Comparison of ENCODE assay signal across 9 mouse cellular contexts in genomic region chr13:119599066-119599465, GRCm38 (mm10). TPM values are rescaled to one million over a fixed set of nuclear protein-coding genes. Genes with fewer than 3 reads are reported as not detected.
DNase-seq lines count a peak whose midpoint lies in the region; ATAC-seq and TF ChIP-seq lines count a peak whose summit lies in the region.
"Not testable (repeated sequence)": the region's sequence is repeated elsewhere in the genome, so short reads cannot be mapped to it uniquely, and the experiment has no call there.
"Had no signal": no experiment of that assay in that cellular context is flagged by ENCODE, and none has a peak within 500 bp of the region (broad histone marks: within the 10 kb centered on the region; RNA-seq: fewer than 3 reads in every experiment).

No protein-coding gene starts in this region.

- not testable (repeated sequence) for TF ChIP-seq CTCF in left cerebral cortex, adult 2 months (IDR thresholded peaks at IDR 0.05)

- intact Hi-C loops in left cerebral cortex, adult 2 months (cut with DNase I) = not testable (repeated sequence)

- H3K27ac ChIP-seq in left cerebral cortex, adult 2 months = not testable (repeated sequence)

- 0 out of 2 replicates have a peak, but pooled peaks have one; percentile 9 for ATAC-seq in granulocyte monocyte progenitor cell, adult 5-6 weeks (replicated peaks; ENCODE audit: poor library complexity, severe bottlenecking)

- DNase-seq in adrenal gland, adult 2 months = peak; percentile 41
- peak; percentile 33 to 44 for DNase-seq in cerebellum, postnatal 4 days (ENCODE audit: low spot score in 2 of 2)
- DNase-seq in left cerebral cortex, adult 2 months (ENCODE audit: extremely low spot score in 1 of 2, low spot score in 2 of 2) = peak; percentile 20 to 44
- DNase-seq in ovary, adult 18-20 months (ENCODE audit: low spot score) = peak; percentile 56
- DNase-seq in testis, postnatal 10 days (ENCODE audit: low spot score) = peak; percentile 56
- peak; percentile 63 for DNase-seq in urinary bladder, postnatal 10 days (ENCODE audit: low spot score)

- not testable (repeated sequence) for H3K4me3 ChIP-seq in left cerebral cortex, adult 2 months

RNA-seq across cellular contexts. Expression of gene Ccl28, which starts 24.6 kb away (rescaled TPM):
- total RNA-seq in adrenal gland, adult 2 months (2021) = 1 to 10 TPM in 1 of 2 experiments, under 1 TPM in 1; 0.62 to 1.0 TPM
- polyA plus RNA-seq in adrenal gland, adult 2 months (2012; rRNA removed) = not detected in 2 replicates
- total RNA-seq in granulocyte monocyte progenitor cell, adult 5-6 weeks (2014; fragmentation: Nextera tagmentation) = 0.94 TPM in 1 of 2 replicates, not detected in the other
- 0.26 TPM in 1 of 2 replicates, not detected in the other for total RNA-seq in granulocyte monocyte progenitor cell, adult 5-6 weeks (2017)
- total RNA-seq in left cerebral cortex, adult 2 months (2021) = 1 to 10 TPM in 1 of 2 experiments, under 1 TPM in 1; 0.84 to 1.1 TPM
- polyA plus RNA-seq: CD4-positive, CD25-positive, alpha-beta regulatory T cell, adult 4 months; heart, embryonic 11.5 days had no signal
